Mouse (Mus musculus): ENCODE data around the gene Sh2b2.

- peak; percentile 67 for TF ChIP-seq CTCF (IDR thresholded peaks at IDR 0.05; ENCODE audit: low read depth, low read length)
- TF ChIP-seq GATA1 (IDR thresholded peaks at IDR 0.05; ENCODE audit: borderline replicate concordance, low read length) = no peak
These were observed 12.6 kb upstream of the Sh2b2 start for GRCm38 (mm10) chr5:136258919-136259318.
